Mouse (Mus musculus) spleen, adult 18-20 months (tissue): ENCODE measurements around the gene Spock2.
A peak's percentile ranks its signal among the peaks of the same experiment; 100 is the strongest.
"Not testable (repeated sequence)": the region's sequence is repeated elsewhere in the genome, so short reads cannot be mapped to it uniquely, and the experiment has no call there.

ENCODE experiments used
- DNase-seq, 2 experiments: peaks; one replicate each; pipeline ENCODE4 v3.0.0; 2022; ENCODE audit warnings: mixed read lengths in 2 of 2

The Spock2 gene

DNA sequence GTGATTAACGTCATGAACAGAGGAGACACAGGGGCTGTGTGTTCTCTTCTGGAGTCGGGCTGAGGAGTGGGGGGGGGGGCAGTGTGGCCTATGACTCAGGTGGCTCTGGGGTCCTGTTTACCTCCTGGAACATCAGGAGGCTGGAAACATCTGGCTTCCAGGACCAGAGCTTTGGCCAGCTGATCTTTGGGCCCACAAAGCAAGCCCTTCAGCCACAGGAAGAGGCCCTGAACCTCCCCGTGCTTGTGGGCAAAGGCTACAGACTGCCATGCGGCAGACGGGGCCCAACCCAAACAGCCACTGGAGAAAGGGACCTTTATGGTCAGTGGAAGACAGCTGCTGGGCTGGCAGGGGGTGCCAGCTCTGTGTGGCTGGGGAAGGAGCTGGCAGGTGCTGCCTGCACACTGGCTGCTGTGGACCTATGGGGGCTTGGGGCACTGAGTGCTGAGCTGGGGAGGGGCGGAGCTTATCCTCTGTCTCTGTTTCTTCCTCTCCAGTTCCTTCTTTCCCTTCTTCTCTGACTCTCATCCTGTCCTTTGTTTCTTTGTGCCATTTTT lies 45.2 kb downstream of the Spock2 start:
- DNase-seq = no peak

DNA sequence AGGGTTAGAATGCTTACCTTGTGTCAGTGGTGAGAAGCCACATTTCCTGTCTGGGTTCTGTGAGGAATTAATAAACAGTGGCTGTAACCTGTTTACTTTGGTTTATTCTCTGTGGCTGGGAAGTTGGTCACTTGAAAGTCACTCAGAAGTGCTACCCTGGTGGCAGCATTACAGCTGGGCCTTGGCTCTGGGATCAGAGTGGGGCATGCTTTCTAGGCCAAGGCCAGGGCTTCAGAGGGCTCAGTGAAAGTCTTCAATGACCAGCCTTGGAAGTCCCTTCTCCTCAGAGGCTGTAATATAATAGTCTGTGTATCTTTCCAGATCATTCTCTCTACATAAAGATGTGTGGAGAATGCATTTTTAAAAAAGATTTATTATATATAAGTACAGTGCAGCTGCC lies 50.0 kb downstream of the Spock2 start:
- no peak for DNase-seq

DNA sequence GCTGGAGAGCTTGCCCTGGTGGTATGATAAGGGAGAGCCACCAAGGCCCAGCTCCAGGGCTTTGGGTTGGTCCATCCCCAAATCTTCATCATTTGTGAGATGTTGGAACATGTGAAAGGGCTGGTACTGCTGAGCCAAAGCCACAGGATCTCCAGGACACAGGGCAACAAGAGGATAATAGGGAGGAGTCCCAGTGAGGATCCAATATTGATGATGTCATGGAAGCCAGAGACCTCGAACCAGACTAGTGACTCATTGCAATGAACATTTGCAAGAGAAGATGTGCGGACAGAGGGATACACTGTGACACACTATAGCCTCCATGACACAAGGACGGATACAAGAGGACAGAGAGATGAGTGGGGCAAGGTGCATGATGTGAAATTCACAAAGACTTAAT lies 52.1 kb downstream of the Spock2 start:
- no peak for DNase-seq

DNA sequence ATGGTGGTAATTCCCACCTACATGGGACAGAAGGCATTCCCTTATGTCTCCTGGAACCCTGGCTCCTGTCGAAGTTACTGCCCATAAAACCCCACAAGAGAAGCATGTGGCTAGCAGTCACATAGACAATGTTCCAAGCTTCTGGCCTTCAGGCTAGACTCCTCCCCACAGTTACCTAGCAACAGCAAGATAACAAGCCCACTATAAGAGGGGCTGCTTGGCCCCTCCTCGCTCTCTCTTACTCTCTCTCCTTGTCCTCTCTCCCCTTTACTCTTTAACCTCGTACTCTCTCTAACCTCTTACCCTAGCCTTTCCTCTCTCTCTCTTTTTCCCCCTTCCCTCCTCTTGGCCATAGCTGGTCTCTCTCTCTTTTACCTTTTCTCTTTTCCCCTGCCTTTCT lies 55.4 kb downstream of the Spock2 start:
- DNase-seq = not testable (repeated sequence)

DNA sequence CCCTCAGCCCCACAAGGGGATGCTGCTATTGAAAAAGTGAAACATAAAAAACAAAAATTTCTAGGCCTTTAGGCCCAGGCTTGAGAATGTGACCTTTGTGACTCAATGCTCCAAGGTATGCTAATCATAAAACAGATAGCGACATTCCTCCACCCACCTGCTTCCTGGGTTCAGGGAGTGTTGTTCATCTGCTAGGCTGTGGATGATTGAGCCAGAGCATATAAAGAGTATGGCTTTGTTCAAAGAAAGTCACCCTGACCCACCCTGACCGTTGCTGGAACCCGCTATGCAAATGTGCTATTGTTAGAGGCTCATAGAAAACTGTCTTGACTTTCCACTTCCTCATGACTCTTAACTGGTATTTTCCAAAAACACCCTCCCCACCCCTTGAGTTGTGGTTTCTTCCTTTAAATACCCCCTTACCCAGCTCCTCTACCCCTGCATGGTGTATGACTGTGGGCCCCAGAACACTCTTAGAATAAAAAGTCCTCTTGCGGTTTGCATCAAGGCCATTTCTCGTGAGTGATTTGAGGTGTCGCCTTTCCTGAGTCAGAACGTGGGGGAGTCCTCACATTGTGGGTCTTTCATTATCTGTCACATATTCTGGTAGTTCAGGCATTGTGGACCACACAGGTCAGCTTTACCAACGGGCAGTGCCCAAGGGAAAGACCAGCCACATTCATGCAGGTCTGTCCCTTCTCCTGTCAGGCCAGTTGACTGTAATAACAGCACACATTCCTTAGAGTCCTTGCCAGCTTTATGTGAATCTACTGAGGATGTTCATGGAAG lies 56.4 kb downstream of the Spock2 start:
- DNase-seq = peak in 1 of 2 experiments; percentile 34

DNA sequence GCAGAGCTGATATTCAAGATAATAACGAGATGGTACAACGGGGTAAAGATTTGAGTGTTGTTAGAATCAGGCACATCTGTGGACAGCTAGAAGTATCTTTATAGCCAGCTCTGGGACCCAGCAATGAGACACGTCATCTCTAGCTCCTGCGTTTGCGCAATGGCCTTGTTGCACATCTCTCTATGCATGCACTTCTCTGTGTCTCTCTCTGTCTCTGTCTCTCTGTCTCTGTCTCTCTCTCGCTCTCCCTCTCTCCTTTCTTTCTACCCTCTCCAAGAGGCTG lies 56.9 kb downstream of the Spock2 start:
- DNase-seq = no peak

DNA sequence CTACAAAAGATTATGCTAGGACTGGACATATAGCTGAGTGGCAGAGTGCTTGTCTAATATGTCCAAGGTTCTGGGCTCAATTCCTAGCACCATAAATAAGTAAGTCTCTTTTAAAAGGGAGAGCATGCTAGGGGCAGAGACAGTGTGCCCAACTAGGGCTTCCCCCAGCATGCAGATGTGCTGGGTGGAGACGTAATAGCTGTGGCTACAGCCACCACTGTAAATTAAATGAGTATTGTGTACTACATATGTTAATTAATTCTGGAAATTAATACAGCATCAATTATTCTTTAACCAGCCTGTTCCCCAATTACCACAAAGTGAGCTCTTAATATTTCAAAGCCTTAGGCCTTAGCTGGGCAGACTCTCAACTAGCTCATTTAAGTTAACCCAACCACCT lies 58.9 kb downstream of the Spock2 start:
- no peak for DNase-seq

DNA sequence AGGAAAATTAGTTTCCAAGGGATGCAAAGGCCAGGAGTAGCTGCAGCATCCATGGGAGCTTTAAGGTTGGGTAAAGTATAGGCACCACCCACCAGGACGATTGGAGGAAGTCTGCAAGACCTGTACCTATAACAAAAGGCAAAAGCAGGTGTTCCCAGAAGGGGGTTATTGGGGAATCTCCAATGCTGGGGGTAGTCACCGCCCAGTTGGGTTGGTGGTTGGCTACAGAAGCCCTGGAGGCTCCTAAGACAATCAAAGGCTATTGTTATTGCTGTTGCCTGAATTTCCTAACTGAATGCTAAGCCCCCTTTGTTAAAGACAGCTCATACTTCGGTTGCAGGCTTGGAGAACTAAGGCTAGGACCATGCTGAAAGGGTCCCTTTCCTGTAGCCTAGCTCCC lies 60.0 kb downstream of the Spock2 start:
- DNase-seq = no peak

DNA sequence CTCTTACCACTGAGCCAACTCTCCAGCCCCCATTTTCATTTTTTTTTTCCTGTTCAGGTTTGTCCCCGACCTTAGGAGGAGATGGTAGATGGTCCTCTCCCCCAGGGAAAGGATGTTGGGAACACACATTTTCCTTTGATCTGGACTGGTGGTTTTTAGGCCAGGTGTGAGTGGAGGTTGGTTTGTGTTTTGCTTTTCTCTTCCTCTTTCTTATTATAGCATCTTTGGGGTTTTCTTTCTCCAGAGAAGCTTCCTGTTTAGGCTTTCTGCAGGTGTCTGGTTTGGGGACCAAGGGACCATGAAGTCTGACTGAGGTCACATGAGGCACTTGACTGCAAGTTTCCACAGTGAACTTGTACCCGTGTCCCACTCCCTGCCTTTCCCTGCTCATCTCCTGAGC lies 62.3 kb downstream of the Spock2 start:
- DNase-seq = peak in 1 of 2 experiments; percentile 62

DNA sequence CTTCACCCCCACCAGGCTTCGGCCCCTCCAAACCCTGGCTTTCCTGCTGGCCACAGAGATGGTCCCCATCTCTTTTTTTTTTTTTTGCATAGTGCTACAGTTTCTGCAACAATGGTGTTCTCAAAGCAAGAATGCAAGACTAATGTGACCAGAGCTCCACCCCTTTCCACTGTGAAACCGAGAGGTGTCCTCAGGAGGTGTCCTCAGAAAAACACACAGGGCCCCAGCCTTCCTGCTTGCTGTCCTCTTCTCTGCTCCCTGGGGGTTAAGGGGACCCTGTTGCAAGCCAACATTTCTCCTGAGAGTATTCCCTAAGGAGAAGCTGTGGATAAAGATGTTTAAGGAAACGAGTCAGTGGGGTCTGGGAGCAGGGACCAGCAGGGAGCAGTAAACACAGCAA lies 62.9 kb downstream of the Spock2 start:
- DNase-seq = peak; percentile 52 to 64

DNA sequence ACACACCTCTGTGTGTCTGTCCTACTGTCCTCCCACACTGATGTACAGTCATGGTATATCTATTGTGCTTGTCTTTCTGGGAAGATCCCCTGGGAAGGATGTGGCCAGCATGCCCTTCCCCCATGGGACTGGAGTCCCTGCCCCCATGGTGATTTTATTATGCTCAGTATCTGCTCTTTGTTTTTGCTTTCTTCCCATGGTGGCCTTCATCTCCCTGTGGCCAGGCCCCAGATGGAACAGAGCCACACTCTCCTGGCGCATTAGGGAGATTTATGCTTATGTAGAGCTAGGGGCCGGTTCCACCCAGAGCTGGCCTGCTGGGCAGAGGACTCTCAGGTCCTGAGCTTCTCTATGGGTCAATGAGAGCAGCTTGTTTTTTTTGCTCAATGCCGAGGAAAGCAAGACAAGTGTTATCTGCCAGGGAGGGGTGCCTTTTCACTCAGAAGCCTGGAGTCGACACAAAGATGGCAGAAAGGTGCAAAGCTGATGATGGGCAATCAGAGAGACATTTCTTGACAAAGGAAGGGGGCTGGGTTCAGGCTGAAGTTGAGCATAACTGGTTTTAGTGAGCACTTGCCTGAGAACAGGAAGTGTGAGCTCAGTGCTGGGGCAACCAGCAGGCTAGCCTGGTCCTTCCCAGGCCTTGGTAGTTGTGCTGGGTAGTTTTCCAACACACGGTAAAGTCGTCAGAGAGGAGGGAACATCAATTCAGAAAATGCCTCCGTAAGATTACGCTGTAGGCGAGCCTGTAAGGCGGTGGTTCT lies 64.5 kb downstream of the Spock2 start:
- DNase-seq = peak; percentile 47 to 53

DNA sequence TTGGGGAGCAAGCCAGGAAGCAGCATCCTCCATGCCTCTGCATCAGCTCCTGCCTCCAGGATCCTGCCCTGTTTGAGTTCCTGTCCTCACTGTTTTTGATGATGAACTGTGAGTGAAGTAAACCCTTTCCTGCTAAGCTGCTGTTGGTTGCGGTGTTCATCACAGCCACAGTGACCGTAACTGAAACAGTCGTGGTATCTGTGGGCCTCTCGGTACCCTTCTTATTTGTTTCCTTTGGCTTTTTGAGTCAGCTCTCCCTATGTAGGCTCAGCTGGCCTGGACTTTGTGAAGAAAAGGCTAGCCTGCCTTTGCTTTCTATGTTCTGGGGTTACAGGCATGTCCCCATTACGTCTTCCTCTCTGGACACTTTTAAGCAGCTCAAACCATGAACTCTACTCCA lies 65.3 kb downstream of the Spock2 start:
- no peak for DNase-seq

DNA sequence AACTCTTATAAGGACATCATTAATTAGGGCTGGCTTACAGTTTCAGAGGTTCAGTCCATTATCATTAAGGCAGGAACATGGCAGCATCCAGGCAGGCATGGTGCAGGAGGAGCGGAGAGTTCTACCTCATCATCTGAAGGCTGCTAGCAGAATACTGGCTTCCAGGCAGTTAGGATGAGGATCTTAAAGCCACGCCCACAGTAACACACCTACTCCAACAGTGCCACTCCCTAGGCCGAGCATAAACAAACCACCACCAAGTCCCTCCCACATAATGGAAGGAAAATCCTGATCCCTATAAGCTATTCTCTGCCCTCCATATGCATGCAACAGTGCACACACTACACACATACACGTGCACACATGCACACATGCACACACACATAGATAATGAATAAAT lies 66.3 kb downstream of the Spock2 start:
- no peak for DNase-seq

DNA sequence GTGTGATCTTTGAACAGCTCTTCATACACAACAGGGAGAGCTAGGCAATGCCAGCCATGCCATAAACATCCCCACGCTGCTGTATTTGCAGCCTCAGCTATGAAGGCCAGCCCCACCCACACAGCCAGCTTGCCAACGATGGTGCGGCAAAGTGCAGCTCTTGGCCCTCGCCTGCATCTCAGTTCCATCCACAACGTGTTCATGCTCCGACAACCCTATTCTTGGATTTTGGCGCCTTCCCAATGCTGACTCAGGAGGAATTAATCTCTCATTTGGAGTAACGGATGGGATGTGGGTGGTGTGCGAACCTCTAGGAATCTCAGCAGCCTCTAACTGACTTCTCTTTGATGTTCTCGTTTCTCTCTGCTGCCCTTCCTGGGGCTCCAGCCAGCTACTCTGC lies 67.0 kb downstream of the Spock2 start:
- DNase-seq = no peak

DNA sequence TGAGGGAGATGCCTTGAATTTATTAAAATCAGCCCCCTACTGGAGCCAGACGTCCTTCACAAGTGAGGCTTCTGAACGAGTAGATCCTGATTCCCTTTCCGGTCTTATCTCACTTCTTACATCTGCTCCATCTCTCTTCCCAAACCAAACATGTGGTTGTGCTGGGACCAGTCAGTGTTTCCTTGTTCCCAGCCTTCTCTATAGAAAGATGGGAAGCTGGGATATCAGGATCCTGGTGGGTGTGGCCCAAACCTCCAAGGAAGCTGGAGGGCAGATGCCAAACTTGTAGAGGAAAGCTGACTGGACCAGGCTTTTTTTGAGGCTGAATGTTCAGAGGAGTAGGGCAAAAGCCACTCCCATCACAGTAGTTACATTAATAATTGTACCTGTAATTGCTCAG lies 68.5 kb downstream of the Spock2 start:
- DNase-seq = no peak

DNA sequence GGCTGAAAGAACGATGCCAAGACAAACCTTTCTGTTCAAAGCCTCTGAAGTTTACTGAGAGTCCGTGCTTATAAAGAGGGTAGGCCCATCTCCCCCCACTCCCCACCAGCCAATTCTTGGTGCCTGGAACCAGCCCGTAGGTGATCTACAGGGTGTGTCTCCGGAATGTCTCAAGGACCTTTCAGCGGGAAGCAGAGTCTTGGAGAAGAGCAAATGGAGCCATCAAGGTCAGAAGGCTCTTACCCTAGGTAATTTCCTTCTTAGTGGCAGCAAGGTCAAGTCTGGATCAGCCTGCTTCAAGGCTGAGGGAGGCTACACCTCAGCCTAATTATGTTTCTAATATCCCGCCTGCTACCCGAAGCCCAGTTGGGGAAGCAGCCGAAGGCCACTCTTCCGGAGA lies 69.3 kb downstream of the Spock2 start:
- not testable (repeated sequence) for DNase-seq
